Mouse (Mus musculus): ENCODE results near the gene Ranbp3l.
"Not testable (repeated sequence)": the region's sequence is repeated elsewhere in the genome, so short reads cannot be mapped to it uniquely, and the experiment has no call there.

The Ranbp3l gene

DNA sequence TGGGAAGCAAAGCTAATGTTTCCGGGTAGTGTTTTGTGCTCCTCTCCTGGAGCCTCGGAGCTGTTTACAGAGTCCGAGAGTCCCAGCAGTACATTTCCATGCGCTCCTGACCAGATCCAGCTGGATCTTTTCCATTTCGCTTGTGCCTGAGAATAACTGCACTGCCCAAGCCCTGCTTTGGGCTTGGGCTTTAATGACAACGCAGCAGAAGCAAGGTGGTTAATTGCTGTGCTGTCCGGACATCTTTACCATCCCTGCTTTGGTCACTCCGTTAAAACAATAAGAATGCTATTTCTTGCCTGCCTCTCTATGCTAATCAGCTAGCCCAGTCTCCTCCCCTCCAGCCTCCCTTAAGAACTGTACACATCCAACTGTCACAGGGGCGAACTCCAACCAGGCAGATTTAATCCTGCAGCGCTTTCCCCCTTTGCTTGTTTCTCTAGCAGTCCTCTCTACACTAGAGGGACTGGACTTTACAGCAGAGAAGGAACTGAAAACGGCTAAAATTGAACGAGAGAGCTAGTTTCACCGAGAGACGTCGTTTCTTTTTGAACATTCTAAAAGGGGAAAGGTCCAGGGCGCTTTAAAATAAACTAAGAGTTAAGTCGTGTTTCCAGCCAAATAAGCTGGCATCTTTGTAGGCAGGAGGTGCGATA lies at the start of gene Ranbp3l:
Gene Ranbp3l (plus strand): TSS at position 377 of the 656 bp plus-strand sequence.
- DNase-seq (ENCODE audit: low spot score), result no peak

DNA sequence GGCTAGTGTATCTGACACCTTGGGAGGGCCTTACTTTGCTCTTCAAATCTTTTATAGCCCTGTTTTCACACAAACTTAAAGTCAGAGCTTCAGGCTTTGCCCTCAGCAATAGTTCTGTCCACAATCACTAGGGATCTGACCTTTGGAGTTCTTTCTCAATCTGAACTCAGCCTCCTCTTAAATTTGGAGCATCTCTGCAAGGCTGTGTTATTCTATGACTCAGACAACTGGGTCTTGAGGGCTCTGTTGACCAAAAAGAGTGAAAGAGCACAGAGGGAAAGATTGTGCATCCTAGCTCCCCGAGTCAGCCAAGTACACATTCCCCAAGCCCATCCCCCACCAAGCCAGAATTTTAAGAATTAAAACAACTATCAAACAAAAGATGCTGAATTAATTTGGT lies 37.7 kb upstream of the Ranbp3l start:
- DNase-seq (ENCODE audit: low spot score), result no peak

GRCm38 (mm10) chr15:8936911-8937310 lies 30.8 kb upstream of the Ranbp3l start:
- no peak for DNase-seq (ENCODE audit: low spot score)

DNA sequence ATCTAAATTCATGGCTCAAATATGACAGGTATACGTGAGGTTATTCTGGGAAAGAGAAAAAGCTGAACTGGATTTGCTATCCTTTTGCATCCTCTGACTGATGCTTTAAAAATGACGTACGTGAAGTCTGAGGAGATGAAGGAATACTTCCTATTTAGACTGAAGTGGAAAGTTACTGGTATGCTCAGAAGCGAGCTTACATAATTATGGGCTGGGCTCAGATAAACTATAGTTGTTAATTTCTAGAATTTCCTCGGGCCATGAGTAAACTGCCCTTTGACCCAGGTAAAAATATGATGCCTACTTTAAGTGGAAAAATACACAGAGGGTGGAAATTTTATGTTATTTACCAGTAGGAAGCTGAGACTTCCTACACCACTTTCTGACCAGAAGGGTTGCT lies 26.9 kb upstream of the Ranbp3l start:
- DNase-seq (ENCODE audit: low spot score), result no peak

- no peak for DNase-seq (ENCODE audit: low spot score)
Measured at GRCm38 (mm10) chr15:8950856-8951255, 16.9 kb upstream of the Ranbp3l start.

DNA sequence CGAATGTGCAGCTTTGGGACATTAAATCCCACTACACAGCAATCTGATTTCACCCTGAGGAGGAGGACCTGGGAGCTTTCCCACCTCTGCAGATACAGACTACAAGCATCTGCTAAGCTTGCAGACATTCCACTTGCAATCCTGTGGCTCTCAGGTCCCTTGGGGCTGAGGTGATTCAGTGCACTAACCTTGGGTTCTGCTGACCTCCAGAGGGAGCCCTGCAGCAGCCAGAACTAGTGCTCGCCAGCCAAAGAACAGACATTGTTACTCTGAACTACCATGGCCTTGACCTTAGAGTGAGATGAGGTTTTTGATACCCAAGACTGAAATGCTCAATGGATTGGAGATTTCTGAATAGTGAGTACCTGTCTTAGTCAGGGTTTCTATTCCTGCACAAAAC lies 4.4 kb upstream of the Ranbp3l start:
- DNase-seq (ENCODE audit: low spot score), result peak; percentile 32

GRCm38 (mm10) chr15:8968229-8968595 lies 463 bp downstream of the Ranbp3l start:
- DNase-seq (ENCODE audit: low spot score), result no peak

- DNase-seq (ENCODE audit: low spot score), result no peak
Measured at GRCm38 (mm10) chr15:8969061-8969635, 1.4 kb downstream of the Ranbp3l start.

GRCm38 (mm10) chr15:8991211-8991610 lies 23.5 kb downstream of the Ranbp3l start:
- no peak for DNase-seq (ENCODE audit: low spot score)

GRCm38 (mm10) chr15:8991859-8992838 lies 24.4 kb downstream of the Ranbp3l start:
- peak; percentile 43 for DNase-seq (ENCODE audit: low spot score)

DNA sequence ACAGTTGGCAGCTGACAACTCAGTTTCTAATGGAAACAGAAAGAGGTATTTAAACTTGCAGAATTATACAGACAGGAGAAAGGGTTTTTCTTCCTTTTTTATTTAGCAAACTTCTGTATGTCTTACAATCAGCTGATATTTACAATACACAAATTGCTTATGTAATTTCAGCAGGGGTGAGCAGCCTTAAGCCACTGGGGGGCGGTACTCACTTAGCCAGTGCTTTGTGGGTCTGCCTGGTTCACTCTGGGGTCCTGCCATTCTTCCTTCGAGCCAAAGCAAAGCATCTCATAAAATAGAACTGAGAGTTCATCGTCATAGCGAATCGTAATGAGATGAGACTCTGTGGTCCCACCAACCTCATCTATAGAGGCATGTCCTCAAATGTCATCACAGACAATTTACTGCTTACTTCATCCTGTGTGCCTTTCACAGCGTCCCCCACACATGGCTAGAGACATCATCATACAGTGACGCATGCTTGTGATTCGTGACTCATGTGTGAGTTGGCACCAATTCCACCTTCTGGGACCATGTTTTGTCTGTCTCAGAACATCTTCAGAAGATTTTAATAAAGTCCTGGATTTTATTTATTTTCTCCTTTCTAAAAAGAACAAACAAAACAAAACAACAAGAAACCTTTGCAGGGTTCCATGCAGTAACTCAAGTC lies 27.0 kb downstream of the Ranbp3l start:
- DNase-seq (ENCODE audit: low spot score), result peak; percentile 39

DNA sequence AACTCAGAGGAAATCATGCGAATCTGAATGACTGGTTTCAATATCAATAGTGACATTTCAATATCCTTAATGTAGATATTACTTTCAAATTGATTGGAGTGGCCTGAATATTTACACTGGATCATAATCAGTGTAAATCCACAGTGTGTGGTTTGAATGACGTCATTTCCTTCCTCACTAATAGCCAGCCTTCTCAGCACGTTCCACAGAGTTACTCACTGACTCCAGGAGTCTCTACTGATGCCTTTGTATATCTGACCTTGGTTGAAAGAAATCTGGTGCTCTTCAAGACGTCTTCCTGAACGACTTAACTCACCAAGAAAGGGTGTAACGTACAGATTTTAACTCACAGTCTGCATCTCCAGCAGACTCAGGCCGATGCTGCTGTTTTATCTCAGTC lies 27.7 kb downstream of the Ranbp3l start:
- no peak for DNase-seq (ENCODE audit: low spot score)

- no peak for DNase-seq (ENCODE audit: low spot score)
Measured at GRCm38 (mm10) chr15:9002762-9003161, 35.0 kb downstream of the Ranbp3l start.

DNA sequence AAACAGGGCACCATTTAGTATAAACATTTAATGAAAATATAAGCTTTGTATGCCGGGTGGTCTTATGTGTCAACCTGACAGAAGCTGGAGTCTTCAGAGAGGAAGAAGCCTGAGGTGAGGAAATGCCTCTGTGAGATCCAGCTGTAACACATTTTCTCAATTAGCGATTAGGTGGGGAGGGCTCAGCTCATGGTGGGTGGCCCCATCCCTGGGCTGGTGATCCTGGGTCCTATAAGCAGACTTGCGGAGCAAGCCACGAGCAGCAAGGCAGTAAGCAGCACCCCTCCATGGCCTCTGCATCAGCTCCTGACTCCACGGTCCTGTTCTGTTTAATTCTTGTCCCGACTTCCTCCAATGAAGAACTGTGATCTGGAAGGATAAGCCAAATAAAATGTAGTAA lies 41.4 kb downstream of the Ranbp3l start:
- no peak for DNase-seq (ENCODE audit: low spot score)

DNA sequence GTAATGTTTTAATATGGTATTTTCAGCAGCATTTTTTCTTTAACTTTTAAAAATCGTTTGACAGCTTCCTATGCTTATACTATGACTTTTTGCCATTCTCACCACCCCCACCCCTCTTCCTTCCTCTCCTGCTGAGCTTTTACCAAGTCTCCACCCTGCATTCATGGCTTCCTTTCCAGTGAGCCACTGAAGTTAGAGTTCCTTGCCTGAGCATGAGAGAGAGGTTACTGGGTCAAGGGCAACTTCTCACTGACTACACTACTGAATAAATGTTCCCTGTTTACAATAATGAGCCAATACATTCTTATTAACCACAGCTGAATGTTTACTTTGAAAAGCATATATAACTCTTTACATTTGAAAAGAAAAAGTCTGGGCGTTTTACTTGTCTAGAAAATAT lies 46.8 kb downstream of the Ranbp3l start:
- DNase-seq (ENCODE audit: low spot score), result no peak

- not testable (repeated sequence) for DNase-seq (ENCODE audit: low spot score)
Measured at GRCm38 (mm10) chr15:9015496-9015895, 47.7 kb downstream of the Ranbp3l start.

DNA sequence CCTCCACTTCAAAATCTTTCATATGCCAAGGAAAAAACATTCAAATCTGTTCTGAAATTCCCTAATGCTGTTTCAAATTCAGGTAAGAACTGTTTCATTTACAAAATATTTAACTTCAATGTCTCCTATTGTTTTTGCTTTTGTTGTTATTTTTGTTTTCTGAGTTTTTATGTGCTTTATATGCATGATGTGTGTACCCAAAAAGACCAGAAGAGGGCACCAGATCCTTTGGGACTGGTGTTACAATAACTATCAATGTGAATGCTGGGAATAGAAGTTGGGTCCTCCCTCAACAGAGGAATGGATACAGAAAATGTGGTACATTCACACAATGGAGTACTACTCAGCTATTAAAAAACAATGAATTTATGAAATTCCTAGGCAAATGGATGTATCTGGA lies 88.0 kb downstream of the Ranbp3l start:
- no peak for DNase-seq (ENCODE audit: low spot score)

DNA sequence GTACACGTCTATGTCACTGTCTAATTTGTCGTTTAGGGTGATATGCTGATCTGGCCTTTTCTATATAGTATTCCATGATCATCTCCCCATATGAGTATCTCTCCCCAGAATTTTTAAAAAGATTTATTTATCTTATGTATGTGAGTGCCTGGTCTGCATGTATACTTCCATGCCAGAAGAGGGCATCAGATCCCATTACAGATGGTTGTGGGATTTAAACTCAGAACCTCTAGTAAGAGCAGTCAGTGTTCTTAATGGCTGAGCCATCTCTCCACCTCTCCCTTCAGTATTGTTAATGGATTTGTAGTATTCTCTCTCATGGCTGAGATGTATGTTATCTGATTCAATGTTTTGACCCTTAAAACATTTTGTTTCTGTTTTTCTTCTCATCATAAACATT lies 92.1 kb downstream of the Ranbp3l start:
- no peak for DNase-seq (ENCODE audit: low spot score)

DNA sequence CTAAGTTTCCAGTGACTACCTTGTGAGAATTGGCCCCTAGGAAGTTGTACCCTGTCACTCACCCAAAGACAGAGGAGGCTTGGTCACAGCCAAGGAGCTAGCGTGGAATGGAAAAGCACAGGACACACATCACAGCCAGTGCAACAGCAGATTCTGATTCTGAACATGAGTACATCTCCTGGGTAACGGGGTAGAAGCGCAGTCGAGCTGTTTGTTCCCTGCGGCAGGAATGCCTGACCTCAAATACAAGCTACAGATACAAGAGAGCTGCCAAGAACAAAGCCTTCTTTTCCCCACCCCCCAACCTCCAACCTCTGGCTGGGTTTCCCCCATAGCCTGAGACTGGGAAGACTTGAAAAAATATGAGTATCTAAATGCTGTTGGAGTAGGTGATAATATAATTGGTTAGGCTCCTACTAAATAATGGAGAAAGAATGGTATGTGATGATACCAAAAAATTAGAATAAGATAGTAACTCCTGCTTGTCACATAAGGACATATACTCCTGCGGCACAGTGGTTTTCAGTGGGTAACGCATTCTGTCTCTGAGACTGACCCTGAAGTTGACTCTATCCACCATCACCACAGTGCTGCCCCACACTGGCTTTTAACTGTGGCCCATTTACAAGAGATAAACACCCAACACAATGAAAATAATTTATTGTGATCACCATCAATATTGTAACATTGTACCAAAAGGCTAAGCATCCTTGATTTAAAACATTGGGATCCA lies 93.6 kb downstream of the Ranbp3l start:
- DNase-seq (ENCODE audit: low spot score), result peak; percentile 53

- no peak for DNase-seq (ENCODE audit: low spot score)
Measured at GRCm38 (mm10) chr15:9068881-9069280, 101.1 kb downstream of the Ranbp3l start.

DNA sequence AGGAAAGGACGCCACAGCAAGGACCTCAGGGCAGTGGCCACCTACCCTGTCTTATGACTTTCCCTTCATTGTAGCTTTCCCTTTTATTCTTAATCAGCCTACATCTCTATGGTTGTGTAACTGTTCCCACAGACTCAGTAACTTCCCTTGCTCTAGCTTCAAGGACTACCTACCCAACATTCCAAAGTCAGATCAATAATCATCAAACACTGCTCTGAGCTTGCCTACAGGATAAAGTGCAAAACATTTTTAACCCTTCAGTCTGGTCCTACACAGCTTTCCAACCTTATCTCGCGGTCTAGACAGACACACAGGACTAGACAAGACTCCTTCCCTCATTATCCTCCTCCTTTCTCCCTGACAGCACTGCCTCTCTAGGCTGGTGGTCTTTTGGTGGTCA lies 102.6 kb downstream of the Ranbp3l start:
- DNase-seq (ENCODE audit: low spot score), result no peak
